13 mouse cellular contexts compared by ENCODE assay signal in the genomic region with DNA sequence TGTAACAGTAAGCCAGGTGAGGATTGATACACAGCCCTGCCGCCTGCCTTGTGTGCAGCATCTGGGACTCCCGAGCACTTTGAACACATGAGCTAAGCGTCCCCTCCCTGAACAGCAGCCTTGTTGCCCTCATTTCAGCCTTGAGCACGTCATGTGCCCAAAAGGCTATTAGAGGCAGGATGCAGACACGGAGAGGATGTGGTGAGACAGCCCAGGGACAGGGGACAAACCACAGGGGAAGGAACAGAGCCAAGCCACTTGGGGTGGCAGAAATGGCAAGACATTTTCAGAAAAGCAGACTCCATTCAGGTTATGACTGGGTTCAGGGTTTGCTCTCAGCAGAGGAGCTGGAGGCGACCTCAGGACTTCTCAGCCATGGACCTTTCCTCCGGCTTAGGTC. TPM values are rescaled to one million over a fixed set of nuclear protein-coding genes. Genes with fewer than 3 reads are reported as not detected.
DNase-seq lines count a peak whose midpoint lies in the region; ATAC-seq lines count a peak whose summit lies in the region.
"Had no signal": no experiment of that assay in that cellular context is flagged by ENCODE, and none has a peak within 500 bp of the region (broad histone marks: within the 10 kb centered on the region; RNA-seq: fewer than 3 reads in every experiment).

No protein-coding gene starts in this region.

- WGBS in embryonic facial prominence, embryonic 12.5 days, result 63% methylated on average over 7 of the region's 7 CpGs
- 68% methylated on average over 7 of the region's 7 CpGs for WGBS in embryonic facial prominence, embryonic 10.5 days
- WGBS in forebrain, embryonic 12.5 days, result 86% methylated on average over 7 of the region's 7 CpGs

- no peaks in the 10 kb centered on the region for H3K27me3 ChIP-seq in embryonic facial prominence, embryonic 12.5 days
- H3K27me3 ChIP-seq in embryonic facial prominence, embryonic 10.5 days (replicated peaks; ENCODE audit: low read depth, poor library complexity, severe bottlenecking), result no peaks in the 10 kb centered on the region
- H3K27me3 ChIP-seq in megakaryocyte, embryonic 14.5 days (replicated peaks), result no peaks in the 10 kb centered on the region
- no peaks in the 10 kb centered on the region for H3K27me3 ChIP-seq in forebrain, embryonic 12.5 days
- H3K27me3 ChIP-seq: limb, embryonic 15.5 days had no signal

- no peak for ATAC-seq in embryonic facial prominence, embryonic 12.5 days (ENCODE audit: insufficient number of reproducible peaks, insufficient read depth, low FRiP score, low TSS enrichment)
- ATAC-seq in forebrain, embryonic 12.5 days (ENCODE audit: low FRiP score), result no peak
- ATAC-seq: midbrain, embryonic 16.5 days had no signal

- no peak for DNase-seq in embryonic facial prominence, embryonic 10.5 days (ENCODE audit: low spot score)
- DNase-seq in spleen, postnatal 36 days (ENCODE audit: low spot score in 2 of 2), result peak; percentile 50 to 58
- no peak for DNase-seq in spleen, postnatal 4 days (ENCODE audit: low spot score in 2 of 2)
- DNase-seq in thymus, postnatal 4 days, result peak; percentile 39
- no peak for DNase-seq in kidney, postnatal 4 days
- DNase-seq: heart, postnatal 14 days; kidney, adult 8-10 months; layer of hippocampus, adult 9-11 months had no signal

- H3K9ac ChIP-seq in embryonic facial prominence, embryonic 12.5 days, result 0 out of 2 replicates have a peak overlapping the region, but pooled peaks have one; percentile 25
- H3K9ac ChIP-seq in forebrain, embryonic 12.5 days, result no peak overlapping the region
- H3K9ac ChIP-seq: limb, embryonic 15.5 days had no signal

- H3K4me2 ChIP-seq in embryonic facial prominence, embryonic 12.5 days (replicated peaks), result no peak overlapping the region
- H3K4me2 ChIP-seq in forebrain, embryonic 12.5 days, result no peak overlapping the region
- H3K4me2 ChIP-seq: limb, embryonic 15.5 days had no signal

- no peak overlapping the region for H3K27ac ChIP-seq in embryonic facial prominence, embryonic 12.5 days
- no peak overlapping the region for H3K27ac ChIP-seq in embryonic facial prominence, embryonic 10.5 days (replicated peaks)
- H3K27ac ChIP-seq in forebrain, embryonic 12.5 days, result no peak overlapping the region
- H3K27ac ChIP-seq: limb, embryonic 15.5 days had no signal

- no peak overlapping the region for H3K4me3 ChIP-seq in embryonic facial prominence, embryonic 12.5 days
- H3K4me3 ChIP-seq in embryonic facial prominence, embryonic 10.5 days, result no peak overlapping the region
- H3K4me3 ChIP-seq in megakaryocyte, embryonic 14.5 days (replicated peaks), result peak overlapping the region; percentile 90
- no peak overlapping the region for H3K4me3 ChIP-seq in forebrain, embryonic 12.5 days (replicated peaks)
- H3K4me3 ChIP-seq: limb, embryonic 15.5 days had no signal

- H3K36me3 ChIP-seq in embryonic facial prominence, embryonic 12.5 days, result peaks cover 78% of the 10 kb centered on the region
- peaks cover 92% of the 10 kb centered on the region for H3K36me3 ChIP-seq in embryonic facial prominence, embryonic 10.5 days (replicated peaks)
- peaks cover 96% of the 10 kb centered on the region for H3K36me3 ChIP-seq in megakaryocyte, embryonic 14.5 days (replicated peaks; ENCODE audit: low read length)
- H3K36me3 ChIP-seq in forebrain, embryonic 12.5 days (replicated peaks), result peaks cover 83% of the 10 kb centered on the region

- peaks cover 6% of the 10 kb centered on the region for H3K4me1 ChIP-seq in embryonic facial prominence, embryonic 12.5 days
- peaks cover 34% of the 10 kb centered on the region for H3K4me1 ChIP-seq in embryonic facial prominence, embryonic 10.5 days
- H3K4me1 ChIP-seq in megakaryocyte, embryonic 14.5 days, result peaks cover 93% of the 10 kb centered on the region
- H3K4me1 ChIP-seq in forebrain, embryonic 12.5 days, result no peaks in the 10 kb centered on the region
- H3K4me1 ChIP-seq: limb, embryonic 15.5 days had no signal

- no peaks in the 10 kb centered on the region for H3K9me3 ChIP-seq in embryonic facial prominence, embryonic 12.5 days
- no peaks in the 10 kb centered on the region for H3K9me3 ChIP-seq in embryonic facial prominence, embryonic 10.5 days
- no peaks in the 10 kb centered on the region; the same call in 1 of the 2 replicates for H3K9me3 ChIP-seq in megakaryocyte, embryonic 14.5 days
- no peaks in the 10 kb centered on the region for H3K9me3 ChIP-seq in forebrain, embryonic 12.5 days
- H3K9me3 ChIP-seq: limb, embryonic 15.5 days had no signal

RNA-seq across cellular contexts. Expression of a gene that starts 16.2 kb away (rescaled TPM):
- polyA plus RNA-seq in embryonic facial prominence, embryonic 12.5 days (2016; fragmentation: Nextera tagmentation; extraction: Ambion mirVana), result 2.6 and 3.0 TPM in 2 replicates
- 1.9 and 2.1 TPM in 2 replicates for polyA plus RNA-seq in embryonic facial prominence, embryonic 10.5 days (2016; fragmentation: Nextera tagmentation; extraction: Ambion mirVana)
- 31.7 and 36.8 TPM in 2 replicates for polyA plus RNA-seq in megakaryocyte, embryonic 14.5 days (2012; ENCODE audit: insufficient read depth, low replicate concordance)
- 2.7 and 2.8 TPM in 2 replicates for polyA plus RNA-seq in forebrain, embryonic 12.5 days (2016; fragmentation: Nextera tagmentation; extraction: Ambion mirVana)

RNA-seq across cellular contexts. Expression of a gene that starts 25.1 kb away (rescaled TPM):
- polyA plus RNA-seq in embryonic facial prominence, embryonic 12.5 days (2016; fragmentation: Nextera tagmentation; extraction: Ambion mirVana), result 447 and 479 TPM in 2 replicates
- polyA plus RNA-seq in embryonic facial prominence, embryonic 10.5 days (2016; fragmentation: Nextera tagmentation; extraction: Ambion mirVana), result 634 and 654 TPM in 2 replicates
- polyA plus RNA-seq in megakaryocyte, embryonic 14.5 days (2012; ENCODE audit: insufficient read depth, low replicate concordance), result 44.4 and 47.3 TPM in 2 replicates
- polyA plus RNA-seq in forebrain, embryonic 12.5 days (2016; fragmentation: Nextera tagmentation; extraction: Ambion mirVana), result 457 TPM in 2 replicates

RNA-seq across cellular contexts. Expression of a gene that starts 28.0 kb away (rescaled TPM):
- 20.6 and 21.6 TPM in 2 replicates for polyA plus RNA-seq in embryonic facial prominence, embryonic 12.5 days (2016; fragmentation: Nextera tagmentation; extraction: Ambion mirVana)
- polyA plus RNA-seq in embryonic facial prominence, embryonic 10.5 days (2016; fragmentation: Nextera tagmentation; extraction: Ambion mirVana), result 23.2 and 24.1 TPM in 2 replicates
- polyA plus RNA-seq in megakaryocyte, embryonic 14.5 days (2012; ENCODE audit: insufficient read depth, low replicate concordance), result 83.4 and 214 TPM in 2 replicates
- polyA plus RNA-seq in forebrain, embryonic 12.5 days (2016; fragmentation: Nextera tagmentation; extraction: Ambion mirVana), result 24.2 TPM in 2 replicates

RNA-seq across cellular contexts. Expression of a gene that starts 38.0 kb away (rescaled TPM):
- polyA plus RNA-seq in embryonic facial prominence, embryonic 12.5 days (2016; fragmentation: Nextera tagmentation; extraction: Ambion mirVana), result 23.1 and 24.8 TPM in 2 replicates
- 22.0 and 24.2 TPM in 2 replicates for polyA plus RNA-seq in embryonic facial prominence, embryonic 10.5 days (2016; fragmentation: Nextera tagmentation; extraction: Ambion mirVana)
- polyA plus RNA-seq in megakaryocyte, embryonic 14.5 days (2012; ENCODE audit: insufficient read depth, low replicate concordance), result 2.6 and 14.6 TPM in 2 replicates
- polyA plus RNA-seq in forebrain, embryonic 12.5 days (2016; fragmentation: Nextera tagmentation; extraction: Ambion mirVana), result 21.5 and 22.4 TPM in 2 replicates

RNA-seq across cellular contexts. Expression of a gene that starts 42.7 kb away (rescaled TPM):
- polyA plus RNA-seq in embryonic facial prominence, embryonic 12.5 days (2016; fragmentation: Nextera tagmentation; extraction: Ambion mirVana), result 11.6 and 13.7 TPM in 2 replicates
- 18.2 and 20.0 TPM in 2 replicates for polyA plus RNA-seq in embryonic facial prominence, embryonic 10.5 days (2016; fragmentation: Nextera tagmentation; extraction: Ambion mirVana)
- 0.45 TPM in 1 of 2 replicates, not detected in the other for polyA plus RNA-seq in megakaryocyte, embryonic 14.5 days (2012; ENCODE audit: insufficient read depth, low replicate concordance)
- polyA plus RNA-seq in forebrain, embryonic 12.5 days (2016; fragmentation: Nextera tagmentation; extraction: Ambion mirVana), result 13.2 and 14.9 TPM in 2 replicates

Comparison
In these comparisons a context has a peak if more than half of its experiments do, and no peak if none do; other contexts are left out.
1. DNase-seq: peak in spleen, postnatal 36 days (2 of 2) and thymus, postnatal 4 days (single experiment); none in embryonic facial prominence, embryonic 10.5 days (single experiment), spleen, postnatal 4 days (0 of 2) and kidney, postnatal 4 days (0 of 2).